Mouse (Mus musculus) ES-E14 (cell line): ENCODE measurements at regions not wholly inside any gene's neighbourhood (a gene's known extent, or its start where the extent isn't known, plus 50 kb on each side); places are given as distances from the start of the nearest gene placed in this dataset.

ENCODE experiments used
- DNase-seq: peaks from one replicate; pipeline ENCODE4 v3.0.0-alpha.2; 2013; ENCODE audit warnings: low read depth, low spot score
- H3K27ac ChIP-seq: 2 replicates; pipeline ENCODE4 v1.5.1; 2012; ENCODE audit warnings: low read depth, mild to moderate bottlenecking, low read length, moderate library complexity, mixed read lengths; ENCODE audit not compliant: poor library complexity, insufficient read depth, severe bottlenecking
- H3K36me3 ChIP-seq: 2 replicates; pipeline ENCODE4 v1.6.1; 2012; ENCODE audit warnings: mild to moderate bottlenecking, low read length, moderate library complexity, mixed read lengths; ENCODE audit not compliant: control insufficient read depth, poor library complexity, insufficient read depth, severe bottlenecking
- H3K4me1 ChIP-seq, 2 experiments: fragments of 150-350 bp in 1 of 2; sonication (generic) in 1 of 2; 2 replicates each; pipeline ENCODE4 v1.6.1; 2012; ENCODE audit warnings: low read length in 2 of 2, mild to moderate bottlenecking in 1 of 2, mixed read lengths in 1 of 2; ENCODE audit not compliant: control insufficient read depth in 2 of 2, insufficient read depth in 2 of 2, poor library complexity in 1 of 2
- H3K4me3 ChIP-seq, 2 experiments: fragments of 150-350 bp in 1 of 2; sonication (generic) in 1 of 2; 2 replicates each; pipeline ENCODE4 v1.5.1; 2012; ENCODE audit warnings: low read length in 2 of 2, low read depth in 1 of 2, mild to moderate bottlenecking in 1 of 2, mixed read lengths in 1 of 2; ENCODE audit not compliant: insufficient read depth in 1 of 2, poor library complexity in 1 of 2, severe bottlenecking in 1 of 2
- H3K9ac ChIP-seq: 2 replicates; pipeline ENCODE4 v1.6.1; 2012; ENCODE audit warnings: low read depth, mild to moderate bottlenecking, low read length, mixed read lengths; ENCODE audit not compliant: poor library complexity, insufficient read depth, severe bottlenecking
- H3K9me3 ChIP-seq: fragments of 150-350 bp; sonication (generic); 2 replicates; pipeline ENCODE4 v1.6.1; 2012; ENCODE audit warnings: low read depth, mild to moderate bottlenecking, low read length; ENCODE audit not compliant: control insufficient read depth, insufficient read depth
- CHD2 ChIP-seq: IDR thresholded peaks from 2 replicates; pipeline ENCODE4 v1.6.1; 2014; ENCODE audit warnings: mild to moderate bottlenecking, low read depth, low read length, inconsistent platforms
- HCFC1 ChIP-seq: IDR thresholded peaks from 2 replicates; pipeline ENCODE4 v1.6.1; 2012; ENCODE audit warnings: low read length, inconsistent platforms, borderline replicate concordance; ENCODE audit not compliant: insufficient read depth
- MAFK ChIP-seq: IDR thresholded peaks from 2 replicates; pipeline ENCODE4 v1.6.1; 2014; ENCODE audit warnings: mild to moderate bottlenecking, low read depth, low read length, inconsistent platforms; ENCODE audit not compliant: insufficient read depth
- ZC3H11A ChIP-seq: IDR thresholded peaks from 2 replicates; pipeline ENCODE4 v1.6.1; 2012; ENCODE audit warnings: low read depth, mild to moderate bottlenecking, inconsistent platforms, low read length, borderline replicate concordance
- ZNF384 ChIP-seq: IDR thresholded peaks from 2 replicates; pipeline ENCODE4 v1.6.1; 2012; ENCODE audit warnings: low read depth, low read length, inconsistent platforms
- in situ Hi-C, 2 experiments: fragments of 600-800 bp; cut with MboI; formaldehyde crosslinking; loops; one replicate each; pipeline ENCODE4 v1.15.1; 2025; ENCODE audit warnings: low sequenced_read_pairs in 2 of 2, inconsistent platforms in 1 of 2; ENCODE audit not compliant: unreplicated experiment in 2 of 2

DNA sequence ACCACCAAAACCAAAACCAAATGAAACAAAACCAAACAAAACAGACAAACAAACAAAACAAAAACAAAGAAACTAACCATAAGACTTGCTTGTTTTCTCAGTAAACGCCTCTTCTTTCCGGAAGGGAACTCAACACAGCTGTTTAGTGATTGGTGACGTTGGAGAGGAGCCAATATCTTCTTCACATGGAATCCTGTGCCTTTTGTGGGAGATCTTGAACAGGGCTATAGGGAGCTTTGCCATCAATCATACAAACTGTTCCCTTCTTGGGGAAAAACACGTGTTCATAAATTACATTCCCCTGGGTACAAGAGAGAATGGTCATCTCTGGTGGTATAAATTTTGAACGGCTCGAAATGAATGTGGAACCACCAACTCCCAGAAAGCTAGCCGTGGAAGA, 1426.7 kb downstream of the Slc22a22 start:
- Histone ChIP-seq H3K9me3 (no peaks in the 10 kb centered on the region), H3K4me3 (no peak overlapping the region), H3K36me3 (no peaks in the 10 kb centered on the region), H3K9ac (no peak overlapping the region), H3K27ac (no peak overlapping the region), H3K4me1 (no peaks in the 10 kb centered on the region)
- in situ Hi-C loops = loop anchor here in 1 of 2 experiments (25.0 kb wide), 1 partner anchor 687 kb away; no protein-coding TSS in a partner anchor
- no peak for TF ChIP-seq MAFK
- no peak for TF ChIP-seq CHD2
- no peak for DNase-seq

DNA sequence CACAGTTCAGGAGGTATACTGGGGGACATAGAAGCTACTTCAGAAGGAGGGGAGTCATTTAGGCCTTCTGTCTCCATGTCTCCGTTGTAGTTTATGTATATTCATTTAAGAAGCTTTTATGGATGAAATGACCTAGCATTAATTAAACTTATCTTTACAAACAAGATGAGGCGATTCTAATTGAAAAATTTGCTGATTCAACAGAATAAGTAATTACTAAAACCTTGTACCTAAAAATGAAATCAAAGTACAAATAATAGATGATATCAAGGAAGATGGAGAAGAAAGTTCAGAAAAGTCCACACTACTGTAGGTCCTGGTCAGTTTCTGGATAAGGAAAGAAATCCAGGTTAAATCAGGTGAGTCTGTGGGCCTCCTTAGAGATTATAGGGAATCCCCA, 1429.6 kb downstream of the Slc22a22 start:
- DNase-seq = no peak
- H3K27ac ChIP-seq = no peak overlapping the region
- no peaks in the 10 kb centered on the region for H3K9me3 ChIP-seq
- TF ChIP-seq CHD2 (no peak), MAFK (peak; percentile 73)
- H3K9ac ChIP-seq = no peak overlapping the region
- H3K4me1 ChIP-seq = no peaks in the 10 kb centered on the region
- no peak overlapping the region for H3K4me3 ChIP-seq
- in situ Hi-C loops = loop anchor here in 1 of 2 experiments (25.0 kb wide), 1 partner anchor 236 kb away; no protein-coding TSS in a partner anchor
- no peaks in the 10 kb centered on the region for H3K36me3 ChIP-seq

DNA sequence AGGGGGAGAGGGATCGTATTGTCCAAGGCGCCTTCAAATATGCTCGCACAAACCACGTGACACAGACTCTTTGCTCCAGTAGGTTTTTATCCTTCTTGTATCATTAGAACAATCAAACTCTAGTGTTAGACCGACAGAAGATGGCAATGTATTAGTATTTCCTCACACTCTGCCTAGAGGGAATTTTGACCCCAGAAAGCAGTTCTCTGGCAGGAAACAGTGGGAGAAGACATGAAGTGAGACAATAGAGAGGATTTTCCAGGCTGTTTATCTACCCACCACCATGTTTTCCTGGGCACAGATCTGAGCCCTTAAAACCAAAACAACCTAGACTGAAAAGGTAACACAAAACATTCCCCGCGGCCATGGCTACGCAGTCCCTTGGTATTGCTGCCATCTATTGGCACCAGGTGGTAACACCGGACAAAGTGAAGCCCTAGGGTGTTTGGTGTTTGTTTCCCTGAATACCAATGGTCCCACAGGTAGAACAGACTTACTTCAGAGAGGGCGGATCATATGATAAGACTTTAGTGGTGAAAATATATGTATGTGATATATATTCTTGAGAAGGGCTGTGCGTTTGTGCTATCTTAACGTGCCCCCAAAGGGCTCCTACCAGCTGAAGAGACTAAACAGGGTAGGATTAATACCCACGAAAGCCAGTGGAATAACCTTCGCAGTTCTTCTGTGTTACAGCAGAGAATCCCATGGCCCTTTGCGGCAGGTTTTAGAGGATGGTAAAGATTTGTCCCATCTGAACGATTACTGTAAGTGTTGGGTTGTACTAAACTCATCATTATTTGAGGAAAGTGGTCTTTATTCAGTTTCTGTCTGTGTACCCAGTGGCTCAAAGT, 1430.5 kb downstream of the Slc22a22 start:
- Histone ChIP-seq H3K4me3 (0 out of 4 replicates have a peak overlapping the region, but pooled peaks of 1 of the 2 experiments have one; percentile 16), H3K27ac (no peak overlapping the region), H3K4me1 (no peaks in the 10 kb centered on the region), H3K9ac (no peak overlapping the region), H3K36me3 (no peaks in the 10 kb centered on the region), H3K9me3 (no peaks in the 10 kb centered on the region)
- no peak for TF ChIP-seq MAFK
- peak; percentile 84; the same call in 1 of the 2 replicates for TF ChIP-seq ZC3H11A
- no peak for TF ChIP-seq ZNF384
- TF ChIP-seq HCFC1 = no peak
- DNase-seq = peak; percentile 69
- in situ Hi-C loops = loop anchor here in 1 of 2 experiments (25.0 kb wide), 1 partner anchor 235 kb away; no protein-coding TSS in a partner anchor

- no peaks in the 10 kb centered on the region for H3K36me3 ChIP-seq
- in situ Hi-C loops = loop anchor here in 1 of 2 experiments (25.0 kb wide), 1 partner anchor 233 kb away; no protein-coding TSS in a partner anchor
Measured at GRCm38 (mm10) chr15:56045510-56046245, 1431.7 kb downstream of the Slc22a22 start.

More at GRCm38 (mm10) chr15:56045510-56046245, 1431.7 kb downstream of the Slc22a22 start:
- H3K9ac ChIP-seq = no peak overlapping the region
- TF ChIP-seq CHD2 = no peak
- no peak for TF ChIP-seq ZNF384
- H3K9me3 ChIP-seq = no peaks in the 10 kb centered on the region
- no peaks in the 10 kb centered on the region for H3K4me1 ChIP-seq
- H3K27ac ChIP-seq = no peak overlapping the region
- H3K4me3 ChIP-seq = no peak overlapping the region
- DNase-seq = no peak
